Mouse (Mus musculus) forebrain, postnatal 0 days (tissue): ENCODE data around the gene Hipk4. TPM values are rescaled to one million over a fixed set of nuclear protein-coding genes. Genes with fewer than 3 reads are reported as not detected.

Source experiments
- ATAC-seq: fragments of 200-750 bp; cut with Nextera tagmentation; 2 replicates; pipeline ENCODE4 v1.8.0; 2017; ENCODE audit warnings: mild to moderate bottlenecking, moderate library complexity
- DNase-seq: peaks from one replicate; pipeline ENCODE4 v3.0.0-alpha.2; 2015
- H3K27ac ChIP-seq: fragments of 300-500 bp; sonication (generic); 2 replicates; pipeline ENCODE4 v1.5.1; 2014; ENCODE audit warnings: low read depth, mild to moderate bottlenecking, antibody characterized with exemption, low read length, moderate library complexity, mixed read lengths
- H3K27me3 ChIP-seq: fragments of 300-500 bp; sonication (generic); 2 replicates; pipeline ENCODE4 v1.6.1; 2014; ENCODE audit warnings: mild to moderate bottlenecking, low read length, mixed read lengths; ENCODE audit not compliant: insufficient read depth
- H3K36me3 ChIP-seq: fragments of 300-500 bp; sonication (generic); 2 replicates; pipeline ENCODE4 v1.6.1; 2014; ENCODE audit warnings: mild to moderate bottlenecking, moderate library complexity; ENCODE audit not compliant: insufficient read depth
- H3K4me1 ChIP-seq: fragments of 300-500 bp; sonication (generic); 2 replicates; pipeline ENCODE4 v1.6.1; 2014; ENCODE audit warnings: antibody characterized with exemption; ENCODE audit not compliant: insufficient read depth
- H3K4me2 ChIP-seq: fragments of 300-500 bp; sonication (generic); 2 replicates; pipeline ENCODE4 v1.6.1; 2014; ENCODE audit warnings: low read depth, mild to moderate bottlenecking, moderate library complexity
- H3K4me3 ChIP-seq: fragments of 300-500 bp; sonication (generic); 2 replicates; pipeline ENCODE4 v1.5.1; 2014; ENCODE audit warnings: low read depth, low read length, mixed read lengths
- H3K9ac ChIP-seq: fragments of 300-500 bp; sonication (generic); 2 replicates; pipeline ENCODE4 v1.6.1; 2014; ENCODE audit warnings: mild to moderate bottlenecking
- H3K9me3 ChIP-seq: fragments of 300-500 bp; sonication (generic); 2 replicates; pipeline ENCODE4 v1.6.1; 2016; ENCODE audit warnings: low read length
- CTCF ChIP-seq: sonication (generic); IDR thresholded peaks from 2 replicates; pipeline ENCODE4 v1.5.1; 2016; ENCODE audit warnings: antibody characterized with exemption, control low read depth, low read depth
- WGBS: fragments of 180-500 bp; shearing (Covaris S2); extraction: QIAGEN DNeasy Blood & Tissue Kit; methylation state at CpG from one replicate; pipeline ENCODE4 v1.1.7; 2014; 5-methylcytosine and 5-hydroxymethylcytosine counted together
- polyA plus RNA-seq: library from polyadenylated mRNA; unstranded; fragments of >200 nt; fragmentation: Nextera tagmentation; extraction: Ambion mirVana; gene quantifications from 2 replicates; pipeline ENCODE4 v1.2.1, GENCODE M21; 2015
- total RNA-seq: library from RNA; depleted of rRNA; stranded (reverse); fragments of >200 nt; gene quantifications from 2 replicates; pipeline ENCODE4 v1.2.3, GENCODE M21; 2014

Hipk4 gene
- total and polyA plus RNA-seq, 2 experiments from 2014 or later: 0.27 to 0.95 TPM

DNA sequence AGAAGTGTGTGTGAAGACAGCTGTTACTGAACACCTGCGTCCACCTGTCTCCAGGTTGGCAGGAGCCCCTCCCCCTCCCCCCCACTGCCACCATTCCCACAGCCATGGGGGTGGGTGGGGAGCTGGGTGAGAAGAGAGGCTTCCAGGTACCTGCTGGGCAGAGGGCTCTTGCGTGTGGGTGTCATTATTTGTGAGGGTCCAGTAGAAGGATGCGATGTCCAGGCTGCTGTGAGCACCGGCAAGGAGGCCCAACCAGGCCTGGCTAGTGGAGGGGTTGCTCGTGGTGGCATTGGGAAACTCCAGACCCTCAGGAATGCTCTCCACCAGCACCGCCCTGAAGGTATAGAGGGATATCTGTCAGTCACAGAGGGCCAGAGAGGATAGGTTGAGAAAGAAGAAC, 17.9 kb downstream of the Hipk4 start:
- no peak for TF ChIP-seq CTCF
- Histone ChIP-seq H3K36me3 (peaks cover 39% of the 10 kb centered on the region), H3K4me3 (no peak overlapping the region), H3K27me3 (no peaks in the 10 kb centered on the region), H3K27ac (no peak overlapping the region), H3K4me1 (0 out of 2 replicates have a peak, but pooled peaks cover 3% of the 10 kb centered on the region), H3K9me3 (no peaks in the 10 kb centered on the region), H3K9ac (no peak overlapping the region), H3K4me2 (0 out of 2 replicates have a peak overlapping the region, but pooled peaks have one; percentile 87)
- WGBS: 84% methylated on average over 6 of the region's 6 CpGs
- DNase-seq (no peak), ATAC-seq (no peak)

GRCm38 (mm10) chr7:27541431-27541830, 18.4 kb downstream of the Hipk4 start:
- H3K27me3 ChIP-seq: no peaks in the 10 kb centered on the region
- no peak for TF ChIP-seq CTCF
- H3K9me3 ChIP-seq: no peaks in the 10 kb centered on the region
- 57% methylated on average over 16 of the region's 16 CpGs for WGBS
- 0 out of 2 replicates have a peak overlapping the region, but pooled peaks have one; percentile 66 for H3K9ac ChIP-seq
- H3K4me1 ChIP-seq: 0 out of 2 replicates have a peak, but pooled peaks cover 3% of the 10 kb centered on the region
- ATAC-seq: peak; percentile 73
- DNase-seq: peak; percentile 75
- no peak overlapping the region for H3K27ac ChIP-seq
- H3K36me3 ChIP-seq: peaks cover 34% of the 10 kb centered on the region
- peak overlapping the region; percentile 63 for H3K4me3 ChIP-seq
- peak overlapping the region; percentile 87 for H3K4me2 ChIP-seq

GRCm38 (mm10) chr7:27541922-27542321, 18.9 kb downstream of the Hipk4 start:
- Histone ChIP-seq H3K27ac (no peak overlapping the region), H3K4me1 (0 out of 2 replicates have a peak, but pooled peaks cover 3% of the 10 kb centered on the region), H3K9ac (peak overlapping the region; percentile 66), H3K9me3 (no peaks in the 10 kb centered on the region), H3K27me3 (no peaks in the 10 kb centered on the region), H3K36me3 (peaks cover 31% of the 10 kb centered on the region), H3K4me2 (peak overlapping the region; percentile 87), H3K4me3 (peak overlapping the region; percentile 63)
- ATAC-seq (no peak), DNase-seq (no peak)
- TF ChIP-seq CTCF: no peak
- WGBS: 61% methylated on average over 5 of the region's 5 CpGs

GRCm38 (mm10) chr7:27542392-27543033, 19.4 kb downstream of the Hipk4 start:
- Histone ChIP-seq H3K9ac (peak overlapping the region; percentile 66), H3K9me3 (no peaks in the 10 kb centered on the region), H3K4me3 (peak overlapping the region; percentile 63), H3K36me3 (peaks cover 26% of the 10 kb centered on the region), H3K4me2 (peak overlapping the region; percentile 87), H3K4me1 (0 out of 2 replicates have a peak, but pooled peaks cover 3% of the 10 kb centered on the region), H3K27ac (peak overlapping the region; percentile 10; the same call in 1 of the 2 replicates), H3K27me3 (no peaks in the 10 kb centered on the region)
- ATAC-seq (peak; percentile 97), DNase-seq (peak; percentile 93)
- under 1% methylated on average over 30 of the region's 30 CpGs for WGBS
- TF ChIP-seq CTCF: no peak

- Histone ChIP-seq H3K4me1 (0 out of 2 replicates have a peak, but pooled peaks cover 3% of the 10 kb centered on the region), H3K9me3 (no peaks in the 10 kb centered on the region), H3K4me2 (peak overlapping the region; percentile 87), H3K27me3 (no peaks in the 10 kb centered on the region), H3K9ac (peak overlapping the region; percentile 66), H3K4me3 (peak overlapping the region; percentile 63), H3K36me3 (peaks cover 21% of the 10 kb centered on the region), H3K27ac (peak overlapping the region; percentile 10; the same call in 1 of the 2 replicates)
- no peak for DNase-seq
- WGBS: 52% methylated on average over 6 of the region's 6 CpGs
- TF ChIP-seq CTCF: no peak
- no peak for ATAC-seq
These were observed 20.0 kb downstream of the Hipk4 start for GRCm38 (mm10) chr7:27543065-27543464.

- H3K4me1 ChIP-seq: 0 out of 2 replicates have a peak, but pooled peaks cover 3% of the 10 kb centered on the region
- 90% methylated on average over 4 of the region's 4 CpGs for WGBS
- no peak for ATAC-seq
These were observed 20.8 kb downstream of the Hipk4 start for GRCm38 (mm10) chr7:27543851-27544250.

DNA sequence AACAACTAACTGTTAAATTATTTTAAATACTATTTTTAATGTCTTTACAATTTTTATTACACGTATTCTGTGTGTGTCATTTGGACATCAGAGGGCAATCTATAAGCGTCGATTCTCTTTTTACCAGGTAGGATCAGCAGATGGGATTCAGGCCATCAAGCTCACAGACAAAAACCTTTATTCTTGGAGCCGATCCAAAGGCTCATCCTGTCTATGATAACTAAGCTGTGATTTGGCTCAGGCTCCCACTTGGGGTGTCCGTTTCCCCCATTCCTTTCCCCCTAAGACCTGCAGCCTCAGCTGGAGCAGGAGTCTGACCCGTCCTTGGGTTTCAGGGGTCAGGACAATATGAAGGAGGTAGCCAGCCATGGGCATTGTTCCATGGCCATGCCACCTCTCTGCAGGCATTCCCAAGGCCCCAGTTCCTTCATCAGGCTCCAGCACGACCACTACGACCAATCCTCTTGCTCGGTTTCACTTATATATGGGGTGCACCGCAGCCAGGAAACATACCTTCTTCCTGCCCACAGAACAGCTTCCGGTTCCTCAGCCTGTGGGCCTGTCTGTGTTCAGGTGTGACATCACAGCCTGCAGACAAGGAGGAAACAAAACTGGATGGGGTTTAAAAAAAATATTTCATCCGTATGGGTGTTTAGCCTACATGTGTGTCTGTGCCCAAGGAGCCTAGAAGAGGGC, 21.8 kb downstream of the Hipk4 start:
- Histone ChIP-seq H3K4me3 (no peak overlapping the region), H3K4me1 (0 out of 2 replicates have a peak, but pooled peaks cover 3% of the 10 kb centered on the region), H3K27me3 (no peaks in the 10 kb centered on the region), H3K9me3 (no peaks in the 10 kb centered on the region), H3K4me2 (no peak overlapping the region), H3K9ac (no peak overlapping the region), H3K27ac (no peak overlapping the region), H3K36me3 (peaks cover 9% of the 10 kb centered on the region; the same call in 1 of the 2 replicates)
- 85% methylated on average over 12 of the region's 12 CpGs for WGBS
- DNase-seq (no peak), ATAC-seq (no peak)
- no peak for TF ChIP-seq CTCF

More at GRCm38 (mm10) chr7:27543851-27544250, 20.8 kb downstream of the Hipk4 start:
- Histone ChIP-seq H3K27me3 (no peaks in the 10 kb centered on the region), H3K36me3 (peaks cover 19% of the 10 kb centered on the region), H3K9ac (no peak overlapping the region), H3K4me3 (no peak overlapping the region), H3K9me3 (no peaks in the 10 kb centered on the region), H3K4me2 (no peak overlapping the region), H3K27ac (no peak overlapping the region)
- no peak for TF ChIP-seq CTCF
- no peak for DNase-seq
